Mouse (Mus musculus): Measurements from ENCODE around the gene Sorl1.

DNA sequence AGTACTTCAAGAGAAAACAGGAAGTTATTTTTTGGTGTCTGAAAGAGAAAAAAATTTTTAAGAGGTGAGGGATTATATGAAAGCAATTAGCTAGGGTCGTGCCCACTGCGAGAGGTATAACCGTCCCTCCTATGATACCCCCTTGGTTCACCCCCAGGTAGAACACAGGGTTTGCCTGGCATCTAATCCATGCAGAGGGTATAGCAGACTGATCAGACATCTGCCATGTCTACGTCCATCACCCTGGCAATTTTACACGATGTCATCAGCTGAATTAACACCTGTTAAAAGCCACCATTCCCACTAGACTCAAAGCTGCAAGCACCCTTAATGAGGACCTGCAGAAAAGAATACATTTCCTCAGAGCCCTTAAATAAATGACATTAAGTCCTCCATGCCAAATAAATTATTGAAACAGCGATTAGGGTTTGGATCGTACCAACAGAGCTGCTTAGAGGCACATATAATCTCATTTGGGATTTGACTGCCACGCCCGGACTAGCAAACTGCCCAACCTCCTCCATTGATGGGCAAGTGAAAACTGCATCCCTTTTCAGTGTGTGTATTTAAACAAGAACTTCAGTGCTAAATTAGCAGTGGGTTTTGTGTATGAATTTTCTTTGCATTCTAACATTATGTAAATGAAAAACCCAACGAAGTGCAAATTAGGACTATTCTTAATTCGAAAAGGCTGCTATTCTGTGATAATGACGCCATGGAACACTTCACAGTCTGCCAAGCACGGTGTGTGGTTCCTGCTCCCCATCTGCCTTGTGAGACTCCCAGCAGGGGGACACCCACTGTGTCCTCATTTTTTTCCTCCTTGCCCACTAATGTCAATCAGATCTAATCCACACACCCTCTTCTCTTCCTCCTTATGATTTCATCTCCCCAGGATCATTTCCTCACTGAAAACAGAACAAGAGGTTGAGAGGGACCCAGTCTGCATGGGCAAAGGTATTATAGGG is 7.0 kb upstream of the Sorl1 start:
- TF ChIP-seq GATA1 (IDR thresholded peaks at IDR 0.05; ENCODE audit: low read length) = no peak
- no peak for TF ChIP-seq TAL1 (IDR thresholded peaks at IDR 0.05; ENCODE audit: low read length)
